Mouse (Mus musculus) midbrain, embryonic 14.5 days (tissue): ENCODE results near the gene Uxs1. TPM values are rescaled to one million over a fixed set of nuclear protein-coding genes. Genes with fewer than 3 reads are reported as not detected.

Experiments used
- ATAC-seq: fragments of 200-750 bp; cut with Nextera tagmentation; 2 replicates; pipeline ENCODE4 v1.8.0; 2017; ENCODE audit warnings: moderate number of reproducible peaks, moderate library complexity; ENCODE audit not compliant: low FRiP score, low TSS enrichment
- DNase-seq: peaks from one replicate; pipeline ENCODE4 v3.0.0-alpha.2; 2015
- H3K27ac ChIP-seq: fragments of 300-500 bp; sonication (generic); replicated peaks from 2 replicates; pipeline ENCODE4 v1.5.1; 2014; ENCODE audit warnings: mild to moderate bottlenecking, low read depth, low read length, moderate library complexity
- H3K27me3 ChIP-seq: fragments of 300-500 bp; sonication (generic); 2 replicates; pipeline ENCODE4 v1.6.1; 2014; ENCODE audit warnings: low read length, control low read depth, mixed read lengths; ENCODE audit not compliant: control insufficient read depth, insufficient read depth
- H3K36me3 ChIP-seq: fragments of 300-500 bp; sonication (generic); 2 replicates; pipeline ENCODE4 v1.6.1; 2014; ENCODE audit warnings: low read length, control low read depth; ENCODE audit not compliant: control insufficient read depth, insufficient read depth
- H3K4me1 ChIP-seq: fragments of 300-500 bp; sonication (generic); 2 replicates; pipeline ENCODE4 v1.6.1; 2014; ENCODE audit warnings: mild to moderate bottlenecking, antibody characterized with exemption, low read length, control low read depth; ENCODE audit not compliant: control insufficient read depth, insufficient read depth
- H3K4me2 ChIP-seq: fragments of 300-500 bp; sonication (generic); 2 replicates; pipeline ENCODE4 v1.6.1; 2014; ENCODE audit warnings: mild to moderate bottlenecking, low read length, moderate library complexity
- H3K4me3 ChIP-seq: fragments of 300-500 bp; sonication (generic); replicated peaks from 2 replicates; pipeline ENCODE4 v1.5.1; 2014; ENCODE audit warnings: low read depth, low read length
- H3K9ac ChIP-seq: fragments of 300-500 bp; sonication (generic); replicated peaks from 2 replicates; pipeline ENCODE4 v1.6.1; 2014; ENCODE audit warnings: mild to moderate bottlenecking, low read length, moderate library complexity
- H3K9me3 ChIP-seq: fragments of 300-500 bp; sonication (generic); 2 replicates; pipeline ENCODE4 v1.6.1; 2016; ENCODE audit warnings: low read length, control low read depth, mixed read lengths; ENCODE audit not compliant: control insufficient read depth
- WGBS: fragments of 180-500 bp; shearing (Covaris S2); extraction: QIAGEN DNeasy Blood & Tissue Kit; methylation state at CpG from one replicate; pipeline ENCODE4 v1.1.7; 2014; 5-methylcytosine and 5-hydroxymethylcytosine counted together
- polyA plus RNA-seq: library from polyadenylated mRNA; unstranded; fragments of >200 nt; fragmentation: Nextera tagmentation; extraction: Ambion mirVana; gene quantifications from 2 replicates; pipeline ENCODE4 v1.2.1, GENCODE M21; 2014

The Uxs1 gene
- polyA plus RNA-seq, 1 experiment from 2014 or later, result 14.8 TPM

- ATAC-seq (no peak), DNase-seq (peak; percentile 44)
- Histone ChIP-seq H3K9ac (no peak overlapping the region), H3K4me3 (no peak overlapping the region), H3K27ac (no peak overlapping the region), H3K27me3 (no peaks in the 10 kb centered on the region), H3K4me2 (no peak overlapping the region), H3K9me3 (no peaks in the 10 kb centered on the region), H3K36me3 (no peaks in the 10 kb centered on the region), H3K4me1 (no peaks in the 10 kb centered on the region)
- 71% methylated on average over 1 of the region's 1 CpGs for WGBS
These were observed 94.9 kb downstream of the Uxs1 start for GRCm38 (mm10) chr1:43732657-43733056.

GRCm38 (mm10) chr1:43732100-43732499, 95.5 kb downstream of the Uxs1 start:
- no peaks in the 10 kb centered on the region for H3K27me3 ChIP-seq

GRCm38 (mm10) chr1:43730491-43730924, 97.1 kb downstream of the Uxs1 start, which contains the start of gene 1500015O10Rik:
Gene 1500015O10Rik, plus strand, starts transcription at chr1:43730602.
- H3K9ac ChIP-seq, result no peak within 1 kb of the TSS
- 0 out of 2 replicates have a peak within 1 kb of the TSS, but pooled peaks have one; percentile 41 for H3K27ac ChIP-seq
- no peaks in the 10 kb centered on the region for H3K4me1 ChIP-seq
- 56% methylated on average over 16 of the region's 16 CpGs for WGBS
- H3K4me2 ChIP-seq, result no peak within 1 kb of the TSS
- H3K27me3 ChIP-seq, result no peaks in the 10 kb centered on the region
- ATAC-seq (peak; percentile 83), DNase-seq (peak; percentile 76)
- no peaks in the 10 kb centered on the region for H3K9me3 ChIP-seq
- no peaks in the 10 kb centered on the region for H3K36me3 ChIP-seq
- H3K4me3 ChIP-seq, result no peak within 1 kb of the TSS

More at GRCm38 (mm10) chr1:43732100-43732499, 95.5 kb downstream of the Uxs1 start:
- H3K9me3 ChIP-seq, result no peaks in the 10 kb centered on the region
- H3K9ac ChIP-seq, result no peak overlapping the region
- H3K4me1 ChIP-seq, result no peaks in the 10 kb centered on the region
- H3K4me2 ChIP-seq, result no peak overlapping the region
- 84% methylated on average over 4 of the region's 4 CpGs for WGBS
- no peaks in the 10 kb centered on the region for H3K36me3 ChIP-seq
- no peak for ATAC-seq
- no peak for DNase-seq
- no peak overlapping the region for H3K27ac ChIP-seq
- no peak overlapping the region for H3K4me3 ChIP-seq

- no peaks in the 10 kb centered on the region for H3K9me3 ChIP-seq
- H3K4me2 ChIP-seq, result no peak overlapping the region
- no peaks in the 10 kb centered on the region for H3K27me3 ChIP-seq
- H3K4me3 ChIP-seq, result no peak overlapping the region
- no peaks in the 10 kb centered on the region for H3K4me1 ChIP-seq
- DNase-seq (no peak), ATAC-seq (no peak)
- H3K36me3 ChIP-seq, result no peaks in the 10 kb centered on the region
- WGBS, result 76% methylated on average over 1 of the region's 1 CpGs
- no peak overlapping the region for H3K27ac ChIP-seq
- H3K9ac ChIP-seq, result no peak overlapping the region
These were observed 105.1 kb downstream of the Uxs1 start for GRCm38 (mm10) chr1:43722459-43722858.

GRCm38 (mm10) chr1:43718793-43719192, 108.8 kb downstream of the Uxs1 start:
- H3K36me3 ChIP-seq, result no peaks in the 10 kb centered on the region
- 90% methylated on average over 2 of the region's 2 CpGs for WGBS
- no peak for DNase-seq
- no peak for ATAC-seq
- no peak overlapping the region for H3K27ac ChIP-seq
- H3K9me3 ChIP-seq, result no peaks in the 10 kb centered on the region
- no peaks in the 10 kb centered on the region for H3K27me3 ChIP-seq
- H3K4me2 ChIP-seq, result no peak overlapping the region
- no peaks in the 10 kb centered on the region for H3K4me1 ChIP-seq
- no peak overlapping the region for H3K4me3 ChIP-seq
- no peak overlapping the region for H3K9ac ChIP-seq

GRCm38 (mm10) chr1:43717967-43718366, 109.6 kb downstream of the Uxs1 start:
- ATAC-seq (no peak), DNase-seq (no peak)
- Histone ChIP-seq H3K9me3 (no peaks in the 10 kb centered on the region), H3K27ac (no peak overlapping the region), H3K9ac (no peak overlapping the region), H3K27me3 (no peaks in the 10 kb centered on the region), H3K4me2 (no peak overlapping the region), H3K4me1 (no peaks in the 10 kb centered on the region), H3K4me3 (no peak overlapping the region), H3K36me3 (no peaks in the 10 kb centered on the region)
- 80% methylated on average over 7 of the region's 7 CpGs for WGBS

- H3K4me3 ChIP-seq, result no peak overlapping the region
- H3K4me1 ChIP-seq, result no peaks in the 10 kb centered on the region
- no peaks in the 10 kb centered on the region for H3K27me3 ChIP-seq
- no peak overlapping the region for H3K27ac ChIP-seq
- H3K9me3 ChIP-seq, result no peaks in the 10 kb centered on the region
- H3K9ac ChIP-seq, result no peak overlapping the region
- 89% methylated on average over 2 of the region's 2 CpGs for WGBS
- no peak for ATAC-seq
- no peak overlapping the region for H3K4me2 ChIP-seq
- no peaks in the 10 kb centered on the region for H3K36me3 ChIP-seq
- no peak for DNase-seq
These were observed 112.8 kb downstream of the Uxs1 start for GRCm38 (mm10) chr1:43714841-43715240.

- no peaks in the 10 kb centered on the region for H3K9me3 ChIP-seq
- no peak overlapping the region for H3K4me3 ChIP-seq
- H3K27ac ChIP-seq, result 0 out of 2 replicates have a peak overlapping the region, but pooled peaks have one; percentile 2
- DNase-seq, result peak; percentile 79
- no peaks in the 10 kb centered on the region for H3K4me1 ChIP-seq
- peak; percentile 84 for ATAC-seq
- no peak overlapping the region for H3K4me2 ChIP-seq
- WGBS, result 0% methylated on average over 4 of the region's 4 CpGs
- no peaks in the 10 kb centered on the region for H3K27me3 ChIP-seq
- no peak overlapping the region for H3K9ac ChIP-seq
- H3K36me3 ChIP-seq, result no peaks in the 10 kb centered on the region
These were observed 129.0 kb downstream of the Uxs1 start for GRCm38 (mm10) chr1:43698577-43699000.
